Mouse (Mus musculus) WW6 (cell line): ENCODE measurements around the gene 1700034J05Rik.

Experiments
- DNase-seq: peaks from one replicate; pipeline ENCODE4 v3.0.0-alpha.2; 2013; ENCODE audit warnings: low read depth, low spot score

The 1700034J05Rik gene

DNA sequence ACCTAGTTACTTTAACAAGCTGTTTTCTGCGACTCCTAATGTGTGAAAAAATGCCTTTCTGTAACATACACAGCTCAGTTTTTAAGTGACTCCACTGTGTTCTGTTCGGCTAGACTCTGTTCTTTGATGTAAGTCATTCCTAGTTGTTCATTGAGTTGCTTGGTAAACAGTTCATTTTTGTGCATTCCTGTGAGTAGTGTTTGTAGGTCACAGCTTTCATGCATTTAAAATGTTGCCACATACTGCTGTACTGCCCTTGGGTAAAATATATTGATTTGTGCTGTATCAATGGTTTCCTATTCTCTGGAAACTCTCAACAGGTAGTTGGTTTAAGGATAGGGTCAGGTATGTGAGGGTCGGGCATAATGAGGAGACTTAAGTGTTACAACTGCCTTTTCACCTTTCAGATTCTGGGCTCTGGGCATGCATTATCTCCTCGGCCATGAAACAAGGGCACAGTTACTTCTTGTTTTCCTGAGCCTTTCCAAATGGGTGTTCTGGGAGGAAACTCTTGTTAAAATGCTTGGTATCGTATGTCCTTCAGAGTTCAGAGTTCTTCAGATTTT lies 27.7 kb downstream of the 1700034J05Rik start:
- DNase-seq: no peak

DNA sequence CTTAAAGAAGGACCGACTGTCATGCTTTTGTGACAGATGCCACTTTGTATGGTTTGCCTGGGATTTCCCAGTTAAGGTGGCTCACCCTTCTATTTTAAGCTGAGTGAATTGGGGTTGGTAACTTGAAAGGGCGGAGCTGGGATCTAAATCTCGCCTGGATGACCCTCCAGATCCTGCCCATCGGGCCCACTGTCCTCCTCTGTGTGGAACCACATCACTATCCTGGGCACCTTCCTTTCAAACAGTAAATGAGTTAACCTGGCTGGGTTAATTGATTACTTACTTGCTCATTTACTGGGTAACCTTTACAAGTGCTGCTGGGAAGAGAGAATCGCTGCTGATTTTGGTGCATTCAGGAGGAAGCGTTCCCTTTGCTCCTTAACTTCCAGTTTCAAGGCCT lies 35.9 kb downstream of the 1700034J05Rik start:
- no peak for DNase-seq

DNA sequence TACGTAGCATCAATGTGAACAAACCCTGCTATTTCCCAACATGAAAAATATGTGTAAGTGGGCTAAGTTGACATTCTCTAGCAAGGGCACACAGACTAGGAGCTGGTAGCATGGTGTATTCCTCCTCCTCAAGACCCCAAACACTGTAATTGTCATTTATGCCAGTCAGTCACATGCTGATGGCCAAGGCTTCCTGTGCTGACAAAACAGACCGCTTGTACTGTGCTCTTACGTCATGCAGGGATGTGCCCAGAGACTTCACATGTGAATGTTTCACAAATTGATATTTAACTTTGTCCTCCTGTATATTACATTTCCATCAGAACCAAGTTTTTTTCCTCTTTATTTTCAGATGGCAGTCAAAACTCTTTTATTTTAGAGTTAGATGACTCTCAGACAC lies 36.8 kb downstream of the 1700034J05Rik start:
- DNase-seq: no peak

DNA sequence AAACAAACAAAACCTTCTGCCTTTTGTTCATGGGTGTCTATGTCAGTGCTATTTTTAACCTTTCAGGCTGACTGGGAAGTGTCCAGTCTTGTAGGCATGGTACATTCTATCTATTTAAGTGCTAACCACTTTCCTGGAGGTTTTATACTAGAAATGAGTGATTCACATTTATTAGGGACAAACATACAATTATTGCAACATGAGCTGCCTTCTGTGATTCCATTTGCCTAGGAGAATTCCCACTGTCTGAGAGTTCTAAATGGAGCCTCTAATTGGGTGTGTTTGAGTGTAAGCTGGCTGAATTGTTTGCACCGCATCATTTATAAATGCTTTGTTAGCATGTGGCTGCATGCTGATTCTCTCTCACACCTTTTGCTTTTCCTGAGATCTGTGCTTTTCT lies 38.4 kb downstream of the 1700034J05Rik start:
- DNase-seq: no peak

DNA sequence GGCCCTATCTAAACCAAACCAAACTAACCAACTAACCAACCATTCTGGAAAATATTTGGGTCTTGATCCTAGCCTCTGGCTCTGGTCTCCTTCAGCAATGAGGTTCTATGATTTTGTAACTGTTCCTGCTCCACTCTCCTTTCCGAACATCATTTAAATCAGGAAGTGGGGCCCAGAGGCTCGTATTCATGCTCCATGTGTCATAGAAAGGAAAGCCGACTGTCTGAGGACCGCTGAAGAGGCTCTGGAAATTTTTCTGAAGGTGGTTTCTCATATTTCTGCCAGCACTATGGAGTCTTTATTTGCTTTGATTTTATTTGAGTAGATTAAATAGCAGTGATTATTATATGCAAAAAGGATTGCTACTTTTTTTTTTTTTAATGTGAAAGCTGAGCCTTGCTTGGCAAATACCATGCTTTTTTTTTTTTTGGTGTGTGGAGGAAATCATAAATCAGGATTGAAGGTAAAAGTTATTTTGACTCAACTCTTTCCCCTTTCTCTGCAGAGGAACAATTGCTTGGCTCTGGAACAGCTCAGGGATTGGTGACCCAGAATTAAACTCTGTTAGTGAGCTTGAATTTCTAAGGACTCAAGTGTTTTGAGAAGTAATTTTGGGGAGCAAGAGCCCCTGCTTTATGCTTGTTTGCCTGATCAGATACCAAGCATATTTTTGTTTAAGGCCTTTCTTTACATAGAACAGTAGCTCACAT lies 40.6 kb downstream of the 1700034J05Rik start:
- DNase-seq: no peak

DNA sequence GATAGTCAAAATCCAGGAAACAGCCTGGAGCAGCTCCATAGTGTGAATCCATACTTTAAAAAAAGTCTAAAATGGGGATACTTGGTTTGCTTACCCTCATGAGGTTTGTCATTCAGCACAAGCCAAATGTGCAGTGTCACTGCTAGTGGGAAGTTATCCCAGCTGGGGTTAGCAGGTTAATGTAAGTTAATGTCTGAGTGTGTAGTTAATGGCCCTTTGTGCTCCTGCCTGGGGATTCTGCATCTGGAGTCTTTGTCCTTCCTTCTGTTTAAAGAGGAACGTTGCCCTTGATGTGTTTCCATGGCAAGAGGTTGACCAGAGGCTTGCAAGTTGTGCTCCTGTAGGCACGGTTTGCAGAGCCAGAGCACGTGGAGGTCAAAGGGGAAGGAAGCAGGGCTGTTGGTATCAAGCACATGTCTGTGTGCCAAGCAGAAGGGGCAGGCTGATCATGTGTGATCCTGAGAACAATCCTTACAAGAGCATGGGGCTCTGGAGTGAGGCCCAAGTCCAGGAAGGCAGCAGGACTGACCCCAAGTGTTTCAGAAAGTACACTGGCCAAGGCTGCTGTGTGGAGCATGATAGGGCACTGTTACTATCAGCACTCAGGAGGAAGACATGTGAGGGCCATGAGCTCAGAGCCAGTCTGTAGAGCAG lies 41.3 kb downstream of the 1700034J05Rik start:
- no peak for DNase-seq

DNA sequence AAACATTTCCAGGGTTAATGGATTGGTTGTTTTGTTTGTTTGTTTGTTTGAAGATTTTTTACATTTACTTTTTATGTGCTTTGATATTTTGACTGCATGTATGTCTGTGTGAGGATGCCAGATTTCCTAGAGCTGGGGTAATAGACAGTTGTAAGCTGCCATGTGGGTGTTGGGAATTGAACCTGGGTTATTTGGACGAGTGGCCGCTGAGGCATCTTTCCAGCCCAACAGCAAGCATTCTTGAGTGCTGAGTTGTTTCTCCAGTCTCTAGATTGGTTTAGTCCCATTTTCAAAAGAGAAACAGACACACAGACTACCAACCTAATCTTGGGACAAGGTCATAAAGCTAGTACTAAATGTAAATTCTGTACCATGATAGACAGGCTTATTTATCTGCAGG lies 43.4 kb downstream of the 1700034J05Rik start:
- DNase-seq: no peak

DNA sequence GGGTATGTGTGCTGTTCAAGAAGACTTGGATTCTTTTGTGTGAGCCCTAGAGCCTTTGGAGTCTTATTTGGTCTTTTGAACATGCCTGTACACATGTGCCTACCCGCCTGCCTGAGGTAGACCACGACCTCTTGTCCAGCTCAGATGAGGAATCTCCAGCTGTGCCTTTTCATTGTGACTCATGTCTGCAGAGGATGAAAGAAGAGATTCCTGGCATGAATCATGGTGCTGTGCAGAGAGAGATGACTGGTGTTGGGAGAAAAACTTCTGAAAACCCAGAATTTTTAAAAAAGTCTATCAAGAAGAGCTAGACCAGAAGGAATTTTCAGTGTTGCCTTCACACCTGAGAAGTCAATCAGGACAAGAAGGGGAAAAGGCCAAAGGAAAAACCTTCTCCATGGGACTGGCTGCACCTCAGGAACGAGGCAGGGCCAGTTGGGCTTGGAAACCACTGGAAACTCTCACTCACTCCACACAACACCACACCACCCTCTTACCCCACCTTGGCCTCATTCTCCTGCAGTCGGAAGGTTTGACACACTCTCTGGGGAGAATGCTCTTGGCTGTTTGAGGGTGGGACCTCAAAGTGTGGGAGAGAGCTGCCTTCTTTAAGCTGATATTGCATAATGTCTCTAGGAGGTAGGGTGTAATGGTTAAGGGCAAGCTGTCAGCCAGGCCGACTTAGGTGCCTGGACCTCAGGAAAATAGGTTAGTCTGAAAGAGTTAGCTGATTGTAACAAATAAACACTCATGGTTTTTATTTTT lies 44.3 kb downstream of the 1700034J05Rik start:
- DNase-seq: no peak

DNA sequence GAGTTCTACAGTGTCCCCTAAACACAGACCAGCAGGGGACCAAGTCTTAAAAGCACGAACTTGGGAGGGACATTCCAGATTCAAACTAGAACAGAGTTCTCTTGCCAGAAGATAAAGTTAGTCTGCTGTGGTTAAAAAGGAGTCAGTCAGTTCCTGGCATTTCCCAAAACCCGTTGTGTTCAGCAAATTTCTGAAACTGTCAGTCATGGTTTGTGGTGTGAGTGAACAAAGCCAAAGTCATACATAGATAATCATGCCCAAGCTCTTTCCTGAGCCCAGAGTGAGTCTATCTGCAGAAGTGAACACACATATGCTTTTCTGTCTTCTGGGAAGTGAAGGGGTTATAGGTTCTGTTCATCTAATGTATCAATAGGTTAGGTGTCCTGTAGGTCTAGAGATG lies 45.4 kb downstream of the 1700034J05Rik start:
- no peak for DNase-seq

DNA sequence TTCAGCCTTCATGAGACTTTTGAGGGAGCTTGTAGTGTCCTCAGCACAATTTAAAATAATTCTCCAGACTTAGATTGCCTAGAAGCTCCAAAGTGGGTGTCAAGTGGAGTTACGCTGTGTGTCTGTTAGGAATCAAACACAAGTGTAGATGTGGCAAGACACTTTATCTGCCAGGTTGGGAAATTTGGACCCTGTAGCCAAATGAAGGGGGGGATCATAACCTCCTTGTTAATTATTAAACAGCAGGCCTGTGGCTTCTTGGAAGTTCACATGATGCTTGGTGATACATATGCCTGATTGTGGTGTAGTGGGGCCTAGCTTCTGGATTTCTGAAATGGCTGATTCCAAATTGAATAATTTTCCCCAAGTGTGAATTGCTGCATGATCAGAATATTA lies 46.4 kb downstream of the 1700034J05Rik start:
- no peak for DNase-seq

DNA sequence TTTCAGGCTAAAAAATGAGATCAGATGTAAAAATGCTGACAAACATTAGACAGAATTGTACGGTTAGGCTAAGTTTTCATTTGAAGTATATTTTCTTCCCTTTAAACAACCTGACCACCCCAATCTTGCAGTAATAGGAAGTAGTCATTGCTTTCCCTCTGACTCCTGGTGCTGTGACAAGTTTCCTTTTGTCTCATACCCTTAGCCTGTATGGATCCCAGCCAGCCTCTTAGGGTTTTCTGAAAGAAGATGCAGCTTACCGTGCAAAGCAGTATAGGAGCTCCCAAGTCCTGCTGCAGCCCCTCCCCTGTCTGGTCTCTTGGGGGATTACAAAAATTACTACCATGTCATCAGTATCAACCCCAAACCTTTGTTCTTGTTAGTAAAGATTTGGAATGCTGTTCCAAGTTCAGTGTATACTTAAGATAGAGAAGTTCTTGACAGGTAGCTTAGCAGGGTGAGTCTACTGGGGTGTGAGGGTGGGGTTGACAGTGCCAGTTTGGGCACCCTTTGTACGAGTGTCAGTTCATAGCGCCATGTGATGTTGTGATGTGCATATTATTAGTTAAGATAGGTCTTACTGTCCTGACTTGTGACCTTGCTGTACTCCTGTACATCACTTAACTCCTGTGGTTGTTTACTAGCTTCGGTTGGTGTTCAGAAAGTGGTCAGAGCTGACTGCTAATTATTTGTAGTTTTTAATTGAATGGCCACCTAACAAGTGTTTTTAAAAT lies 47.0 kb downstream of the 1700034J05Rik start:
- no peak for DNase-seq

DNA sequence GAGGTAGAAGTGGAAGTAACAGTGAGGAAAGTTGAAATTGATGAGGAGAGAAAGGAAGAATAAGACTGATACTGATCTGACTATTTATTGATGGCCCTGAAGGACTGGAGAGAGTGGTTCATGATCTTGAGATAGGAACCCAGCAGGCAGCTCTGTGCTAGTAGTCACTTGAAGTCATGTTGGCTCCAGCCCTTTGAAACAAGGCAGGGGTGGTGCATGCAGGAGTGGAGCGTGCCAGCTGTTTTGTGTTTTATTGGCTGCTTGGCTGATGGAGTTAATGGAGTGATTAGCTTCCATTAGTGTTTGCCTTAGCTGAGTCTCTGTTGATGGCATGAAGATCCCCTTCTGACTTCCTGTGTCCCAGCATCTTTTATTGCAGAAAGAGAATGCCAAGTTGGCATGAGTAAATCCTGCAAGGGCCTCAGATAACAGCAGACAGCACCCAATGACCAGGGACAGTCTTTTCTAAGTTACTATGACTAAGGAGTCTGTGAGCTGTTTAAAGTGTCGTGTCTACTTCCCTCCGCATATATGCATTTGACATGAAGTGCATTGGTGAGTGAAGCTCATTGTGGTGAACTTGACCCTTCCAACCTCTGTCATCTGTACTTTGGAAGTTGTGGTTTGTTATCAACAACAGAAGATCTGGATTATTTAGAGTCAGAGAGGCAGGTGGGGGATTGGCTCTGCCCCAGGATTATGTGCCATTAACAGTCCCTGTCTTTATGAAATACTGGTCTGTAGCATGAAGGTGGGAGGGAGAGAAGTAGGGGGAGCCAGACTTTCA lies 48.0 kb downstream of the 1700034J05Rik start:
- DNase-seq: no peak

DNA sequence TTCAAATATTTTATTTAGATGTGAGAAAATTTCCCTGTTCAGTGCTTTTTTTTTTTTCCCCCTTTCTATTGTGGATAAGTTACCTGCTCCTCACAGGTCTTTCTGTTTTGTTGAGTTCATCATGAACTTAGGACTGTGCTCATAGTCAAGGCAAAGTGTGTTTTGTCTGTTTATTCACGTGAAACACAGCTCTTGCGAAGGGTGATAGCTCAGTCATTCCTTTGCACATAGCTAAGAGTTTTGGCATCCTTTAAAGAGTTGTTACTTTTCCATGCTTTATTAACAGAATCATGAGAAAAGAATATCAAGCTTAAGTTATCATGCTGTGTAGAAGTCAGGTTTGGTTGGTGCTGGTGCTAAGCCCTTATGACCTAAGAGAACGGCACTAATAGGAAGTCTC lies 49.5 kb downstream of the 1700034J05Rik start:
- no peak for DNase-seq

DNA sequence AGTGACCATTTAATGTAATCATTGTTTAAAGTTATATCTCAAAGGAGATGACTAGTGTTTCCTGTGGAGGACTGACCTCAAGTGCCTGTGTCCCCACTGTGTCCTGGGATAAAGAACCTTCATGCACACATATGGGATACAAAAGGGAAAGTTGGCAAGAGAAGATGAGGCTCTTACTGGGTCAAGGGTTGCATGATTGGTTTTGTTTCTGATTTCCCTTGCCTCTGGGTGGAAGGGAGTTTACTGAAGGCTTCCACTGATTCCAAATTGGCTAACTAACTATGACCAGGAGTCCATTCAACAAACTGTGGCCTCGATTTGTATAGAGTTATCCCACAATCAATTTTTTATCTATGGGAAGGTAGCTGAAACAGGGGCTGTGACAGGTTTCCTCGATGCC lies 50.6 kb downstream of the 1700034J05Rik start:
- DNase-seq: no peak

DNA sequence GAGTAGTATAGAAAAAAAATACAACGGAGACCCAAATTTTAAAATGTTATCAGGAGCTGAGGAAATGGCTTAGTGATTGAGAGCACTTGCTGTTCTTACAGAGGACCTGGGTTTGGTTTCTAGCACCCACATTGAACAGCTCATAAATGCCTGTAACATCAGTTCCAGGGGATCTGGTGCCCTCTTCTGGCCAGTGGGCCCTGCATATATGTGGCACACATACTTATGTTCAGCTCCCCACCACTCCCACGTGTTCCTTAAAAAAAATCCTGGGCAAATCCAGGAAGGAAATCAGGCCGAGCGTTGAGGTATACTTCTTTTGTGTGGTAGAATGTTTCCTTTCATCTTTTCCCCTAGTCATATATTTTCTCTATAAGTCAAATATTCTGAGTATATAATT lies 52.3 kb downstream of the 1700034J05Rik start:
- no peak for DNase-seq
